9 mouse cellular contexts compared by ENCODE assay signal in genomic region chr15:89556401-89557178, GRCm38 (mm10). TPM values are rescaled to one million over a fixed set of nuclear protein-coding genes. Genes with fewer than 3 reads are reported as not detected.
A peak's percentile ranks its signal among the peaks of the same experiment; 100 is the strongest.
DNase-seq lines count a peak whose midpoint lies in the region; ATAC-seq and TF ChIP-seq lines count a peak whose summit lies in the region.
"Had no signal": no experiment of that assay in that cellular context is flagged by ENCODE, and none has a peak within 500 bp of the region (broad histone marks: within the 10 kb centered on the region; RNA-seq: fewer than 3 reads in every experiment).

No protein-coding gene starts in this region.

- no peak overlapping the region for H3K9ac ChIP-seq in kidney, embryonic 14.5 days (ENCODE audit: low read depth, low read length)
- 0 out of 2 replicates have a peak overlapping the region, but pooled peaks have one; percentile 13 for H3K9ac ChIP-seq in forebrain, embryonic 16.5 days (replicated peaks; ENCODE audit: low read depth, low read length)
- no peak overlapping the region for H3K9ac ChIP-seq in midbrain, embryonic 12.5 days (replicated peaks)

- no peaks in the 10 kb centered on the region for H3K9me3 ChIP-seq in kidney, embryonic 14.5 days (ENCODE audit: control insufficient read depth, low read length)
- no peaks in the 10 kb centered on the region for H3K9me3 ChIP-seq in forebrain, embryonic 16.5 days (ENCODE audit: control insufficient read depth, low read length)
- H3K9me3 ChIP-seq in midbrain, embryonic 12.5 days = no peaks in the 10 kb centered on the region

- TF ChIP-seq POLR2A in kidney, adult 2 months (IDR thresholded peaks at IDR 0.05; ENCODE audit: low read depth, low read length) = no peak

- H3K27ac ChIP-seq in kidney, embryonic 14.5 days (ENCODE audit: low read depth, low read length) = no peak overlapping the region
- H3K27ac ChIP-seq in kidney, adult 2 months (ENCODE audit: insufficient read depth, low read depth, low read length) = no peak overlapping the region
- no peak overlapping the region for H3K27ac ChIP-seq in forebrain, embryonic 16.5 days (ENCODE audit: low read length)
- no peak overlapping the region for H3K27ac ChIP-seq in midbrain, embryonic 12.5 days (replicated peaks)

- peaks cover 2% of the 10 kb centered on the region; the same call in 1 of the 2 replicates for H3K36me3 ChIP-seq in kidney, embryonic 14.5 days (ENCODE audit: control insufficient read depth, insufficient read depth, low read length)
- H3K36me3 ChIP-seq in kidney, adult 2 months (ENCODE audit: control insufficient read depth, insufficient read depth, low read length) = no peaks in the 10 kb centered on the region
- no peaks in the 10 kb centered on the region for H3K36me3 ChIP-seq in forebrain, embryonic 16.5 days (ENCODE audit: control insufficient read depth, insufficient read depth)
- H3K36me3 ChIP-seq in midbrain, embryonic 12.5 days = no peaks in the 10 kb centered on the region

- peak overlapping the region; percentile 45 for H3K4me2 ChIP-seq in kidney, embryonic 14.5 days (replicated peaks; ENCODE audit: low read depth, low read length)
- peak overlapping the region; percentile 37 for H3K4me2 ChIP-seq in forebrain, embryonic 16.5 days (ENCODE audit: low read length)
- peak overlapping the region; percentile 41 for H3K4me2 ChIP-seq in midbrain, embryonic 12.5 days (replicated peaks)

- peak overlapping the region; percentile 14 for H3K4me3 ChIP-seq in kidney, embryonic 14.5 days (ENCODE audit: low read length)
- no peak overlapping the region for H3K4me3 ChIP-seq in kidney, adult 2 months (ENCODE audit: insufficient read depth, low read depth, low read length)
- peak overlapping the region; percentile 15; the same call in 1 of the 2 replicates for H3K4me3 ChIP-seq in forebrain, embryonic 16.5 days (replicated peaks; ENCODE audit: low read length)
- H3K4me3 ChIP-seq in midbrain, embryonic 12.5 days = peak overlapping the region; percentile 18

- no peak for TF ChIP-seq CTCF in kidney, adult 2 months (conservative IDR thresholded peaks at IDR 0.05; ENCODE audit: insufficient read depth, insufficient read length, low read depth, low read length)

- H3K4me1 ChIP-seq in kidney, embryonic 14.5 days (ENCODE audit: control insufficient read depth, insufficient read depth, low read length) = peaks cover 20% of the 10 kb centered on the region
- H3K4me1 ChIP-seq in kidney, adult 2 months (ENCODE audit: control insufficient read depth, insufficient read depth, low read length) = no peaks in the 10 kb centered on the region
- H3K4me1 ChIP-seq in forebrain, embryonic 16.5 days (replicated peaks; ENCODE audit: control insufficient read depth, insufficient read depth, low read length) = peaks cover 16% of the 10 kb centered on the region
- H3K4me1 ChIP-seq in midbrain, embryonic 12.5 days = peaks cover 19% of the 10 kb centered on the region

- peaks cover 35% of the 10 kb centered on the region for H3K27me3 ChIP-seq in kidney, embryonic 14.5 days (ENCODE audit: control insufficient read depth, insufficient read depth, low read length)
- H3K27me3 ChIP-seq in kidney, adult 2 months (replicated peaks; ENCODE audit: control insufficient read depth, insufficient read depth, low read length) = no peaks in the 10 kb centered on the region
- H3K27me3 ChIP-seq in forebrain, embryonic 16.5 days (replicated peaks; ENCODE audit: control insufficient read depth, insufficient read depth, low read length) = peaks cover 30% of the 10 kb centered on the region
- peaks cover 56% of the 10 kb centered on the region for H3K27me3 ChIP-seq in midbrain, embryonic 12.5 days

- WGBS in kidney, embryonic 14.5 days = 22% methylated on average over 22 of the region's 23 CpGs
- WGBS in kidney, adult 2 months = 24% methylated on average over 23 of the region's 23 CpGs
- WGBS in forebrain, embryonic 16.5 days = 30% methylated on average over 23 of the region's 23 CpGs
- 27% methylated on average over 23 of the region's 23 CpGs for WGBS in midbrain, embryonic 12.5 days

- ATAC-seq in kidney, embryonic 14.5 days (ENCODE audit: low FRiP score, low TSS enrichment) = peak; percentile 56; the same call in 1 of the 2 replicates
- peak; percentile 69 for ATAC-seq in forebrain, embryonic 16.5 days
- ATAC-seq in midbrain, embryonic 12.5 days (ENCODE audit: low FRiP score, low read depth) = peak; percentile 79
- ATAC-seq: Patski had no signal

- no peak for DNase-seq in kidney, adult 2 months
- peak; percentile 60 for DNase-seq in cerebellum, adult 9-10 months
- no peak for DNase-seq in adrenal gland, adult 2 months
- DNase-seq in thymus, postnatal 4 days = no peak
- DNase-seq in c-Kit-positive CD71-positive TER-119-positive erythroid progenitor cells, embryonic 14.5 days (ENCODE audit: low spot score) = no peak

RNA-seq across cellular contexts. Expression of gene Acr, which starts 11.5 kb away (rescaled TPM):
- 0.32 TPM in 1 of 2 replicates, not detected in the other for polyA plus RNA-seq in kidney, embryonic 14.5 days (2014; fragmentation: Nextera tagmentation; extraction: Ambion mirVana)
- polyA plus RNA-seq in kidney, adult 2 months (2012; rRNA removed) = 0.58 and 0.74 TPM in 2 replicates
- 0.92 and 2.3 TPM in 2 replicates for polyA plus RNA-seq in forebrain, embryonic 16.5 days (2015; fragmentation: Nextera tagmentation; extraction: Ambion mirVana)
- 0.74 and 1.3 TPM in 2 replicates for polyA plus RNA-seq in midbrain, embryonic 12.5 days (2016; fragmentation: Nextera tagmentation; extraction: Ambion mirVana)
- under 1 TPM in 1 of 2 experiments, not detected in 1; 0.26 TPM for total RNA-seq in adrenal gland, adult 2 months (2021)
- 1.3 and 1.5 TPM in 2 replicates for polyA plus RNA-seq in adrenal gland, adult 2 months (2012; rRNA removed)
- polyA plus RNA-seq: Patski had no signal

RNA-seq across cellular contexts. Expression of gene Rabl2, which starts 35.1 kb away (rescaled TPM):
- 66.2 and 66.9 TPM in 2 replicates for polyA plus RNA-seq in kidney, embryonic 14.5 days (2014; fragmentation: Nextera tagmentation; extraction: Ambion mirVana)
- polyA plus RNA-seq in kidney, adult 2 months (2012; rRNA removed) = 16.9 and 18.1 TPM in 2 replicates
- polyA plus RNA-seq in forebrain, embryonic 16.5 days (2015; fragmentation: Nextera tagmentation; extraction: Ambion mirVana) = 53.6 and 64.4 TPM in 2 replicates
- polyA plus RNA-seq in midbrain, embryonic 12.5 days (2016; fragmentation: Nextera tagmentation; extraction: Ambion mirVana) = 70.5 and 77.8 TPM in 2 replicates
- total RNA-seq in adrenal gland, adult 2 months (2021) = 10 to 100 TPM in 1 of 2 experiments, 1 to 10 TPM in 1; 8.6 to 10.3 TPM
- polyA plus RNA-seq in adrenal gland, adult 2 months (2012; rRNA removed) = 6.4 and 7.2 TPM in 2 replicates

RNA-seq across cellular contexts. Expression of gene Shank3, which starts 57.2 kb away (rescaled TPM):
- 2.5 and 3.0 TPM in 2 replicates for polyA plus RNA-seq in kidney, embryonic 14.5 days (2014; fragmentation: Nextera tagmentation; extraction: Ambion mirVana)
- polyA plus RNA-seq in kidney, adult 2 months (2012; rRNA removed) = 18.0 and 19.5 TPM in 2 replicates
- polyA plus RNA-seq in forebrain, embryonic 16.5 days (2015; fragmentation: Nextera tagmentation; extraction: Ambion mirVana) = 9.3 and 14.1 TPM in 2 replicates
- polyA plus RNA-seq in midbrain, embryonic 12.5 days (2016; fragmentation: Nextera tagmentation; extraction: Ambion mirVana) = 6.9 and 8.0 TPM in 2 replicates
- total RNA-seq in adrenal gland, adult 2 months (2021) = 10 to 100 TPM; 32.7 to 36.9 TPM
- polyA plus RNA-seq in adrenal gland, adult 2 months (2012; rRNA removed) = 50.9 and 64.1 TPM in 2 replicates
